Mouse (Mus musculus) MEL (cell line): ENCODE measurements around the gene Tmem8b. TPM values are rescaled to one million over a fixed set of nuclear protein-coding genes. Genes with fewer than 3 reads are reported as not detected.

Experiments
- DNase-seq: peaks from one replicate; pipeline ENCODE4 v3.0.0; 2011; ENCODE audit warnings: low read depth, low spot score
- H3K27ac ChIP-seq: 2 replicates; pipeline ENCODE4 v1.5.1; 2012; ENCODE audit warnings: low read depth, mild to moderate bottlenecking, control low read depth, low read length, moderate library complexity; ENCODE audit not compliant: control insufficient read depth
- H3K27me3 ChIP-seq, 2 experiments: fragments of 150-350 bp in 1 of 2; sonication (generic) in 1 of 2; 2 replicates each; pipeline ENCODE4 v1.6.1; 2012; ENCODE audit warnings: low read length in 2 of 2, mild to moderate bottlenecking in 2 of 2, improper control_type of control experiment in 1 of 2, moderate library complexity in 1 of 2; ENCODE audit not compliant: insufficient read depth in 2 of 2, control insufficient read depth in 1 of 2
- H3K36me3 ChIP-seq, 2 experiments: 2 replicates each; pipeline ENCODE4 v1.6.1; 2012 to 2014; ENCODE audit warnings: low read length in 2 of 2, improper control_type of control experiment in 1 of 2, inconsistent platforms in 1 of 2, mild to moderate bottlenecking in 1 of 2; ENCODE audit not compliant: insufficient read depth in 2 of 2, control insufficient read depth in 1 of 2
- H3K4me1 ChIP-seq, 2 experiments: fragments of 150-350 bp in 1 of 2; sonication (generic) in 1 of 2; 2 replicates each; pipeline ENCODE4 v1.6.1; 2012; ENCODE audit warnings: low read length in 2 of 2, improper control_type of control experiment in 1 of 2, mild to moderate bottlenecking in 1 of 2; ENCODE audit not compliant: insufficient read depth in 2 of 2, control insufficient read depth in 1 of 2
- H3K4me3 ChIP-seq, 2 experiments: fragments of 150-350 bp in 1 of 2; sonication (generic) in 1 of 2; 2 replicates each; pipeline ENCODE4 v1.5.1; 2012; ENCODE audit warnings: low read depth in 2 of 2, low read length in 2 of 2, mild to moderate bottlenecking in 2 of 2, moderate library complexity in 2 of 2, control low read depth in 1 of 2, improper control_type of control experiment in 1 of 2; ENCODE audit not compliant: control insufficient read depth in 1 of 2, insufficient read depth in 1 of 2
- H3K79me2 ChIP-seq: 2 replicates; pipeline ENCODE4 v1.6.1; 2012; ENCODE audit warnings: mild to moderate bottlenecking, low read length, moderate library complexity; ENCODE audit not compliant: control insufficient read depth, poor library complexity, insufficient read depth
- H3K9ac ChIP-seq: 2 replicates; pipeline ENCODE4 v1.6.1; 2012; ENCODE audit warnings: low read depth, mild to moderate bottlenecking, control low read depth, low read length, moderate library complexity; ENCODE audit not compliant: control insufficient read depth, poor library complexity, severe bottlenecking
- H3K9me3 ChIP-seq: fragments of 150-350 bp; sonication (generic); replicated peaks from 2 replicates; pipeline ENCODE4 v1.6.1; 2012; ENCODE audit warnings: mild to moderate bottlenecking, low read length, improper control_type of control experiment, moderate library complexity; ENCODE audit not compliant: insufficient read depth
- ELF1 ChIP-seq: IDR thresholded peaks from 2 replicates; pipeline ENCODE4 v1.6.1; 2014; ENCODE audit warnings: low read depth, mild to moderate bottlenecking, inconsistent platforms, low read length, improper control_type of control experiment, moderate library complexity
- EP300 ChIP-seq, 2 experiments: IDR thresholded peaks; 2 replicates each; pipeline ENCODE4 v1.6.1; 2011; ENCODE audit warnings: improper control_type of control experiment in 2 of 2, low read length in 2 of 2, low read depth in 1 of 2, mild to moderate bottlenecking in 1 of 2
- ETS1 ChIP-seq: IDR thresholded peaks from 2 replicates; pipeline ENCODE4 v1.6.1; 2012; ENCODE audit warnings: low read depth, mild to moderate bottlenecking, inconsistent platforms, low read length, improper control_type of control experiment, moderate library complexity
- GATA1 ChIP-seq: IDR thresholded peaks from 2 replicates; pipeline ENCODE4 v1.6.1; 2011; ENCODE audit warnings: low read depth, low read length, improper control_type of control experiment
- KAT2A ChIP-seq: conservative IDR thresholded peaks from 2 replicates; pipeline ENCODE4 v1.6.1; 2012; ENCODE audit warnings: low read depth, low read length, improper control_type of control experiment, inconsistent platforms
- MAX ChIP-seq: IDR thresholded peaks from 2 replicates; pipeline ENCODE4 v1.6.1; 2011; ENCODE audit warnings: low read length, improper control_type of control experiment
- MXI1 ChIP-seq: IDR thresholded peaks from 2 replicates; pipeline ENCODE4 v1.6.1; 2011; ENCODE audit warnings: mild to moderate bottlenecking, low read depth, low read length, improper control_type of control experiment
- SMC3 ChIP-seq: IDR thresholded peaks from 2 replicates; pipeline ENCODE4 v1.6.1; 2011; ENCODE audit warnings: low read depth, low read length, improper control_type of control experiment
- TAL1 ChIP-seq: IDR thresholded peaks from 2 replicates; pipeline ENCODE4 v1.6.1; 2012; ENCODE audit warnings: mild to moderate bottlenecking, inconsistent platforms, low read length, moderate library complexity, mixed read lengths
- USF1 ChIP-seq: IDR thresholded peaks from 2 replicates; pipeline ENCODE4 v1.6.1; 2014; ENCODE audit warnings: low read depth, mild to moderate bottlenecking, inconsistent platforms, low read length, improper control_type of control experiment, moderate library complexity
- ZNF384 ChIP-seq: IDR thresholded peaks from 2 replicates; pipeline ENCODE4 v1.6.1; 2012; ENCODE audit warnings: low read depth, mild to moderate bottlenecking, inconsistent platforms, low read length, improper control_type of control experiment
- polyA plus RNA-seq, 2 experiments: library from polyadenylated mRNA; stranded (reverse) in 1 of 2; unstranded in 1 of 2; fragments of >175 nt in 1 of 2; fragments of >200 nt in 1 of 2; gene quantifications; 2 replicates each; pipeline versions ENCODE4 v1.2.1 to v1.2.4; 2012; ENCODE audit warnings: low replicate concordance in 2 of 2, low read depth in 1 of 2; ENCODE audit not compliant: insufficient read length in 2 of 2, insufficient read depth in 1 of 2, missing spikeins in 1 of 2
- total RNA-seq: library from RNA; depleted of rRNA; stranded (reverse); fragments of 300-350 nt; gene quantifications from 2 replicates; pipeline ENCODE4 v1.2.3, GENCODE M21; 2012

The Tmem8b gene
- total and polyA plus RNA-seq, 3 experiments, result 0.46 to 3.6 TPM; not detected in 1

GRCm38 (mm10) chr4:43690021-43690420 is 21.2 kb downstream of the Tmem8b start:
- H3K9ac ChIP-seq, result no peak overlapping the region
- no peaks in the 10 kb centered on the region for H3K79me2 ChIP-seq
- H3K4me1 ChIP-seq, result peaks cover 4 to 19% of the 10 kb centered on the region in 2 experiments
- no peak for DNase-seq
- H3K9me3 ChIP-seq, result no peaks in the 10 kb centered on the region
- no peak overlapping the region for H3K27ac ChIP-seq
- TF ChIP-seq SMC3, result no peak
- TF ChIP-seq, all 39 proteins: peak for 0
- no peaks in the 10 kb centered on the region for H3K27me3 ChIP-seq
- peaks cover 0 to 18% of the 10 kb centered on the region in 2 experiments; a peak in 2 of 4 replicates for H3K36me3 ChIP-seq
- H3K4me3 ChIP-seq, result no peak overlapping the region

- Histone ChIP-seq H3K79me2 (no peaks in the 10 kb centered on the region), H3K4me3 (no peak overlapping the region), H3K9me3 (no peaks in the 10 kb centered on the region), H3K9ac (no peak overlapping the region), H3K4me1 (peaks cover 4 to 28% of the 10 kb centered on the region in 2 experiments), H3K36me3 (peaks cover 0 to 23% of the 10 kb centered on the region in 2 experiments; a peak in 2 of 4 replicates), H3K27me3 (no peaks in the 10 kb centered on the region), H3K27ac (no peak overlapping the region)
- TF ChIP-seq ZNF384, result no peak
- no peak for TF ChIP-seq ELF1
- TF ChIP-seq KAT2A, result no peak
- no peak for TF ChIP-seq ETS1
- TF ChIP-seq TAL1, result no peak
- DNase-seq, result no peak
Measured at GRCm38 (mm10) chr4:43691026-43691425, 22.3 kb downstream of the Tmem8b start.

GRCm38 (mm10) chr4:43693806-43694241 is 25.1 kb downstream of the Tmem8b start:
- H3K36me3 ChIP-seq, result peaks cover 0 to 23% of the 10 kb centered on the region in 2 experiments; a peak in 2 of 4 replicates
- TF ChIP-seq ETS1 (peak; percentile 39; the same call in 1 of the 2 replicates), MXI1 (no peak), SMC3 (no peak), MAX (peak; percentile 58), EP300 (IDR thresholded peaks at IDR 0.05; ENCODE audit: low read depth in 1 of 2, low read length in 2 of 2) (peak; percentile 20 to 67; a peak in 3 of 4 replicates), TAL1 (peak; percentile 19; the same call in 1 of the 2 replicates), USF1 (peak; percentile 80), GATA1 (0 out of 2 replicates have a peak, but pooled peaks have one; percentile 25)
- H3K9me3 ChIP-seq, result no peaks in the 10 kb centered on the region
- H3K79me2 ChIP-seq, result no peaks in the 10 kb centered on the region
- H3K9ac ChIP-seq, result no peak overlapping the region
- peak overlapping the region; percentile 43 for H3K27ac ChIP-seq
- peak; percentile 66 for DNase-seq
- H3K4me1 ChIP-seq, result peaks cover 4 to 28% of the 10 kb centered on the region in 2 experiments
- no peak overlapping the region for H3K4me3 ChIP-seq
- H3K27me3 ChIP-seq, result 0 out of 4 replicates have a peak, but pooled peaks cover 0 to 3% of the 10 kb centered on the region in 2 experiments
